Mouse (Mus musculus) ovary, adult 18-20 months (tissue): ENCODE measurements around the gene Dusp16.

Experiments
- DNase-seq: peaks from one replicate; pipeline ENCODE4 v3.0.0; 2022; ENCODE audit warnings: low spot score, mixed read lengths

Gene Dusp16

DNA sequence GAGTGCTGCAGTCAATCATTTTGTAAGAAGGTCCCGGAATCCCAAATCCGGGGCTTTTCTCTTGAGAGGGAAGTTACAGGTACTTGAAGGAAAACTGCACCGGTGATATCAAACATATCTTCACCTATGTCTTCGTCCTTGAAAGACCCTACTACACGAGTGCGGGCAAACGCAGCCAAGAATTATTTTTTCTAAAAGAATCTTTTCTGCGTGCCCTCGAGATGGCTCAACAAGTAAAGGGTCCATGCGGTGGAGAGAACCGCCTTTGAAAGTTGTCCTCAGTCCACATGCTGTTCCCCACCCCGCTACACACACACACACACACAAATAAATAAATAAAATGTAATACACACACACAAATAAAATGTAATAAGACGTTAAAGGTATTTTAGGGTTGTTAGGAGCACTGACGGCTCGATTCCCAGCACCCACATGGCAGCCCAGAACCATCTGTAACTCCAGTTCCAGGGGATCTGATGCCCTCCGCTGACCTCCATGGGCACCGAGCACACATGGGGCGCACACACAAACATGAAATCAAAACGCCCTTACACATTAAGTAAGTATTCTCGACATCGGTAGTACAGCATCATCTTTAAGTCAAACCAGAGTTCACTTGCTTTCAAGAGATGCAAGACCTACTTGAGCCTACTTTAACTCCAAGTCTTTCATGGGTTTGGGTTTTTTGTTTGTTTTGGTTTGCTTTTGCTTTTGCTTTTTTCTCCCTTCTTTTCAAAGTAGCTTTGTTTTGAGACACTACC lies 801 bp upstream of the Dusp16 start:
- DNase-seq: no peak

DNA sequence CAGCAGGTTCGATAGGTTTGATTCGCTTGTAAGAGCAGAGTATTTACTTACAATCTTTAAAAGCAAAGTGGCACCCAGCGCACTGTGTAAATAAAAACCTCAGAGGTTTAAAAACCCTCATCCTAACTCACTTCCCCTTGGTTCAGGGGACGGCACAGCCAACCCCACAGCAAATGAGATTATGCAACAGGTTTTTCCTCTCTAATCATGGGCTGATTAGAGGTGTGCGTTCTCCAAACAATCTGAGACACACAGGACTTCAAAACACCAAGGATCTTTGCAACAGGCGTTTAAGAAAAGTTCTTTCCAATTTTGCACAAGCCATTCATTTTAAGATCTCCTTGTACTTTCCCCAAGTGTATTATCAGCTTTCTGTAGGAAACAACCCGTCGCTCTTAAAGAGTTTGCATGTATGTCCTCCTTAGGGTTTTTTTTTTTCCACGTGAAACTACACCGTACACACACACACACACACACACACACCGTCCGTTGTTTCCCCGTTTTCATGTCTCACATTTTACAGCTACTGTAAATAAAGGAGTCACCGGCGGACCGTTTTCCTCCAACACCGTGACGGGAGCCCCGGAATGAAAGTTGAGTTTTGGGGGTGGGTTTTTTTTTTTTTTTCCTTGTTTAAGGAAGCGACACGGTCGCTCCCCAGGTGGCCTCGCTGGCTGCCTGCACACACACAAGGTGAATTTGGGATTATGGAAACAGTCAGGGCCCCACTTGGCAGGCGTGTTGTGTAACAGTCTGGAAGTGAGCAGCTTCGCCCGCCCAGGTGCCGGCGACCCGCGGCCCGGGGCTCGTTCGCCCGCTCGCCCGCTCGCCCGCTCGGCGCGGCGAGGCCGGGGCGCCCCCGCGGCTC lies 940 bp downstream of the Dusp16 start:
- DNase-seq: no peak

GRCm38 (mm10) chr6:134789100-134789499 lies 3.3 kb downstream of the Dusp16 start:
- DNase-seq: no peak

GRCm38 (mm10) chr6:134786426-134786825 lies 6.0 kb downstream of the Dusp16 start:
- no peak for DNase-seq

- no peak for DNase-seq
These were observed 9.5 kb downstream of the Dusp16 start for GRCm38 (mm10) chr6:134782900-134783299.

- no peak for DNase-seq
These were observed 10.9 kb downstream of the Dusp16 start for GRCm38 (mm10) chr6:134781494-134781913.

DNA sequence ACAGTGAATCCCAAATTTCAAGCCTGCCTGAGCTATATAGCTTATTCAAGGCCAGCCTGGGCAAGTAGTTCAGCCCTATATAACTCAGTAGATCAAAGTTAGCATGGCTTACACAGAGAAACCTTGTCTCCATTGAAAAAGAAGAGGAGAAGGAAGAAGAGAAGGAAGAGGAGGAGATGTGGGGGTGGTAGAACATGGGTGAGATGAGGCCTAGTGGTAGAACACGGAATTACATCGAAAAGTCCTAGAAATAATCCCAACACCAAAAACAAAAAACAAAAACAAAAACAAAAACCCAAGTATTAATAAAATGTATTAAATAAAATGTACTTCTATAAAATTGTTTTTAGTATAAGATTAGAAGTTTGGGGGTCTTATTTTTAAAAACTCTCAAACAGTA lies 12.4 kb downstream of the Dusp16 start:
- no peak for DNase-seq

DNA sequence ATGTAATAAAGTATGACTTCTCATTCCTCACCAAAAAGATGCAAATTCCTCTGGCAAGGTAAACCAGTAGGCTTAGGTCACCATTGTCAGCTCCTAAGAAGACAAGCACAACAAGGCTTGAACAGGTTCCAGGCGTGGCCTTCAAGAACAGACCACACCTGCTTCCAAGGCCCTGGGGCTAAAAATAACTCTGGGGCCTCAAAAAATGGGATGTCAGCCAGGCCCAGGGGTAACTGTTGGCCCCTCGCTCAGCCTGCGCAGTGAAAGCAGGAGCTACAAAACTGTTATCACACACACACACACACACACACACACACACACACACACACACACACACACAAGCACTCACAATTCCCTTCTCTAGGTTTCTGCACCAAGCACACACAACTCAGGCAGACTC lies 18.5 kb downstream of the Dusp16 start:
- DNase-seq: peak; percentile 59

- DNase-seq: no peak
These were observed 19.0 kb downstream of the Dusp16 start for GRCm38 (mm10) chr6:134773292-134773893.

DNA sequence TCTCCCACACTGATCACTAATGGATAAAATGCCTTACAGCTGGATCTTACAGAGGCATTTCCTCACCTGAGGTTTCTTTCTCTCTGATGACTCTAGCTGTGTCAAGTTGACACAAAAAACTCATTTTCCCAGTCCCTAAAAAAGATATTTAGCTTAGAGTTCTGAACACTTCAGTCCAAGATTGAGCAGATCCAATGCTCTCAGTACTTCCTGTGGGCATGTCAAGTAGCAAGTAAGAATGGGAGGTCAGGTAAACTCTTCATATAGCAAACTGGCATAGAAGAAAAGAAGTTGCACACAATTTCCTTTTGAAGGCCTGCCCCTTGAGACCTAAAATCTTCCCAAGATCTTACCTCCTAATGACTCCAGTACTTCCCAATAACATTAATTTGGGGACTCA lies 22.1 kb downstream of the Dusp16 start:
- DNase-seq: no peak

DNA sequence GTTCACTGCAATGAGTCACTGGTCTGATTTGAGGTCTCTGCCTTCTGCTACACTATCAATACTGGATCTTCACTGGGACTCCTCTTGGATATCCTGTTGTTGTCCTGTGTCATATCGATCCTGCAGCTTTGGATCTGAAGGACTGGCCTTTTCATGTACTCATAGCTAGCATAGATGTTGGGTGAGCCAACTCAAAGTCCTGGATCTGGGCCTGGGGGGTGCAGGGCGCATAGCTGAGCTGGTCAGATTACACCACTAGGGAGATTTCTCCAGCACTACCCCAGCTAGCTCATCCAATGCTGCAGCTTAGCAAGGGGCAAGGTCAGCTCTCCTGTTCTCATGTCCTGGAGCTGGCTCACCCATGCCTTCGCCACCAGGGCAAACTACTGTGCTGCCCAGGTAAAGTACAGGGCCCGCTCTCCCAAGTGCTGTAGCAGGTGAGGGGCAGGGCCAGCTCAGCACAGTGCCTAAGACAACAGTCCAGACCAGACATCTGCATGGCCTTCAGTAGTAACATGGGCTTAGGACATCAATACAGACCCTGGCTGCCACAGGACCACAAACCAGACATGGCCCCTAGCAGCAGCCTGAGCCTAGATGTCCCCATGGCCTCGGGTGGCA lies 27.9 kb downstream of the Dusp16 start:
- no peak for DNase-seq

- no peak for DNase-seq
These were observed 29.0 kb downstream of the Dusp16 start for GRCm38 (mm10) chr6:134763436-134763835.

DNA sequence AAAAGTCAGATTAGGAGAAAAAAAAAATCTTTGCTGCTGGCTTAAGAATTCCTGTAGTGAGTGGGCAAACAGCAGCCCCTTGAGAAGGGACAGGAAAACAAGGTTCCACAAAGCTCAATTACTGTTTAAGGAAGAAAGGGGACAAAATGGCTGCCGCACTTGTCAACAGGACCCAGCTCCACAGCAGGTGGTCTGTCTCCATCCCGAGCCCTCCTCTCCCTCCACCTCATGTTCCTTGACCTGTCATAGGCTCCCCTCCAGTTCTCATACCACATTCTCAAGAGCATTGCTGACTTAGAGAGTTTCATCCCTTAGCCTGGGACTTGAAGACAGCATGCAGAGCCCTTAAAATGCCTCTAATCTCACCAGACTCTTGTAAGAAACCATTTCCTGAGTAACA lies 30.6 kb downstream of the Dusp16 start:
- no peak for DNase-seq

GRCm38 (mm10) chr6:134760926-134761544 lies 31.4 kb downstream of the Dusp16 start:
- no peak for DNase-seq

DNA sequence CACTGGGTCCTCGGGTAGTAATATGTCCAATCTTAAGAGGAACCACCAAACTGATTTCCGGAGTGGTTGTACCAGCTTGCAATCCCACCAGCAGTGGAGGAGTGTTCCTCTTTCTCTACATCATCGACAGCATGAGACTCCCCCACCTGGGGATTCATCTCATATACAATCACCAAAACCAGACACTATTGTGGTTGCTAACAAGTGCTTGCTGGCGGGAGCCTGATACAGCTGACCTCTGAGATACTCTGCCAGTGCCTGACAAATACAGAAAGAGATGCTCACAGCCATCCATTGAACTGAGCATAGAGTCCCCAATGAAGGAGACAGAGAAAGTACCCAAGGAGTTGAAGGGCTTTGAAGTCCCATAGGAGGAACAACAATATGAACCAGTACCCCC lies 36.4 kb downstream of the Dusp16 start:
- no peak for DNase-seq

DNA sequence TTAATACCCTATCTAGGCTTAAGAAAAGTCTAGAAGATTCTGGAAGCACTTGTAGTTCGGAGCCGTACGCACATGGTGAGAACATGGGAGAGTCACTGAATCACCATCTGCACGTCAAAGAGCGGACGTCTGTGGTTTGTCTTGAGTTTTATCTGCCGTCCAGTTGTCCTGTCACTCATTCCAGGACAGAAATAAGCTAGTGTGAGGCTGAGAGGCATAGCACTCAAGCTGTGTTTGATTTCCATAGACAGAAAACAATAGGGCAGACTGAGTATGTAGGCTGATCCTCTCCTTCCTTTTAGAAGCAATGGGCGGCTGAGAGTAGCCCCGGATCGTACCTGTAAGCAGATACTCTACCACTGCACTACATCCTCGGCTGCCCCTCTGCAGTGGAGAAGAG lies 38.6 kb downstream of the Dusp16 start:
- no peak for DNase-seq

DNA sequence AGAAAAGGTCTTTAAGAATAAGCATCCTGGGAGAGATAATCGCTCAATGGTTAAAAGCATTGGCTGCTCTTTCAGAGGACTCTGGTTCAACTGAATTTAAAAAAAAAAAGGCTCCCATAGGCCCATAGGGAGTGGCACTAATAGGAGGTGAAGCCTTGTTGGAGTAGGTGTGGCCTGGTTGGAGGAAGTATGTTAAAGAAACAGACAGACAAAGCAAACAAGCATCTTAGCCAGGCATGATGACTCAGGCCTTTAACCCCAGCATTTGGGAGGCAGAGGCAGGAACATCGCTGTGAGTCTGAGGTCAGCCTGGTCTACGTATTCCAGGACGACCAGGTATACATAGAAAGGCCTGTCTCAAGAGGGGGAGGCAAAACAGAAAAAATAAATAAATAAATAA lies 39.0 kb downstream of the Dusp16 start:
- no peak for DNase-seq

DNA sequence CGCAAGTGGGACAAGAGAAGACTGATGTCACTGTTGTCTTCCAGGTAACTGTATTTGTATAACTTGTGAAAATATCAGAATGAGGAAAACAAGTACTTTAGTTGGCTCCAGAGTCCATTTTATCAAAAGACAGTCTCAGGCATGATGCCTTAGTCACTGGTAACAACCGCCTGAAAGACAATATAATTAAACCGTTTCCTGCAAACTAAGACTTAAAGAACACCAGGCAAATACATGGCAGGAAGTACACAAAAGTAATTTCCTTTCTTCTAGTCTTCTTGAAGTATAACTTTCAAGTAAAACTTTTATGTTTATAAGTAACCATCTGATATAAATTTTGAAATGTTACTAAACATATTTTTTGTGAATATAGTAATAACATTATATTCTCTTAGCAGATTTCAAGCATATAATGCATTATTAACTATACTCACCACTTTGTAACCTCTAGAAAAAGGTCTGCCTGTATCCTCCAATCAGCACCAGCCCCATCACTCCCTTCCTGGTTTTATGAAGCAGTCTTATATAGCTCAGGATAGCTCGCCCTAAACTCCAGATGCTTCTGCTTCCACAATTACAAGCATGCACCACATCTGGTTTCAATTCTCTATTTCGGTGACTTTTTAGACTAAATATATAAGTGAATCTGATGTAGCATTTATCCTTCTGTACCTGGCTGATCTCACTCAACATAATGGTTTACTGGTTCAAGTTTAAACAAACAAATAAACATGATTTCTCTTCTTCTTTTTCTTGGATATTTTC lies 40.4 kb downstream of the Dusp16 start:
- no peak for DNase-seq

DNA sequence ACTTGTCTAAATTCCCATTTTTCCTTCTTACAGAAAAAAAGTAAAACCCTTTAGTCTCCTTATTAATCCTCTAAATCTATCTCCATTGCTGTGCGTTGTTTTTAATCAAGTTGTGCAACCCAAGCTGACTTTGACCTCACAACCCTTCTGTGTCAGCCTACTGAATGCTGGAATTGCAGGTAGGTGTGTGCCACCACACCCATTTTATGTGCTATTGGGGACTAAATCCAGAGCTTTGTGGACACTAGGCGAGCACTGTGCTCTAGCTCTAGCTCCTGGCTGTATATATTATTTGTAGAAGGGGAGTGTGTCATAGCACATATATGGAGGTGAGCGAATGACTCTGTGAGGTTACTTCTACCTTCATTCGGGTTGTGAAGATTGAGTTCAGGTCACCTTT lies 41.3 kb downstream of the Dusp16 start:
- no peak for DNase-seq

DNA sequence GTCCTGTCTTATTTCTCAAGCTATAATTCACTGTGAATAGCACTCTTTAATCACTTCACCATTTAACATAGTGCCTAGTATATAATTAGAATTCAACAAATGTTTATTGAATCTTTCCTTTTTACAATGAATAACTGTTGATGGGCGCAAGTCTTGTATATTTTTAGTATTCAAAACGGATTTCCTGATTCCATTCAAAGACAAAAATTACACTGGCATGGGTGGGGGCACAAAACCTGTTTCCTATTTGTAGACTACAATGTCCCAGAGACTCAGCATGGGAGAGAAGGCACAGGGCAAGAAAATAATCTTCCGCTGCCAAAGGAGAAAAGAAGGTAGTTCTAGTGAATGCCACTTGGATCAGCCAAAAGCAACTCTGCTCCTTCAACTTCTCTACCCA lies 44.3 kb downstream of the Dusp16 start:
- DNase-seq: no peak

DNA sequence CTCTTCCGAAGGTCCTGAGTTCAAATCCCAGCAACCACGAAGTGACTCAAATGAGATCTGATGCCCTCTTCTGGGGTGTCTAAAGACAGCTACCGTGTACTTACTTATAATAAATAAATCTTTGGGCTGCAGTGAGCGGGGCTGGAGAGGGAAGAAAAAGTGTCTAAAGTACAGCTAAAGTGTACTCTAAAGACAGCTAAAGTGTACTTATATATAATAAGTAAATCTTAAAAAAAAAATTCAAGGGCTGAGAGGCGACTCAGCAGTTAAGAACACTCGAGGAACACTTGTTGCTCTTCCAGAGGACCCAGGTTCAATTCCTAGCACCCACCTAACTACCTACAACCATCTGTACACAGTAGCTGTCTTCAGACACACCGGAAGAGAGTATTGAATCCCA lies 46.5 kb downstream of the Dusp16 start:
- no peak for DNase-seq
